Mouse (Mus musculus) gastrocnemius, postnatal 36 days (tissue): ENCODE data around the gene Mthfd2. TPM values are rescaled to one million over a fixed set of nuclear protein-coding genes. Genes with fewer than 3 reads are reported as not detected.

Source experiments
- DNase-seq, 2 experiments: peaks; one replicate each; pipeline ENCODE4 v3.0.0; 2022
- intact Hi-C: fragments of 180-260 bp; cut with DNase I; formaldehyde crosslinking; loops from one replicate; pipeline ENCODE4 v1.15.1; 2025
- total RNA-seq, 2 experiments: library from RNA; stranded (reverse); gene quantifications; 2 replicates each; pipeline ENCODE4 v1.2.3; 2021

Gene Mthfd2
- total RNA-seq, 2 experiments from 2014 or later = 4.3 to 8.2 TPM

GRCm38 (mm10) chr6:83278881-83279280 is 46.8 kb downstream of the Mthfd2 start:
- no peak for DNase-seq
- intact Hi-C loops = loop anchor here (5.0 kb wide), 1 partner anchor 67 kb away; no protein-coding TSS in a partner anchor

- no peak for DNase-seq
- intact Hi-C loops = loop anchor here (5.0 kb wide), 1 partner anchor 65 kb away; no protein-coding TSS in a partner anchor
Measured at GRCm38 (mm10) chr6:83277151-83277550, 48.6 kb downstream of the Mthfd2 start.

GRCm38 (mm10) chr6:83273733-83274132 is 52.0 kb downstream of the Mthfd2 start:
- DNase-seq = no peak
- intact Hi-C loops = no loop called here

GRCm38 (mm10) chr6:83268144-83269010 is 57.3 kb downstream of the Mthfd2 start:
- peak; percentile 79 to 86 for DNase-seq
- intact Hi-C loops = loop anchor here (5.0 kb wide), 1 partner anchor 106 kb away; no protein-coding TSS in a partner anchor

GRCm38 (mm10) chr6:83267616-83268015 is 58.1 kb downstream of the Mthfd2 start:
- no peak for DNase-seq
- intact Hi-C loops = loop anchor here (5.0 kb wide), 1 partner anchor 105 kb away; no protein-coding TSS in a partner anchor

GRCm38 (mm10) chr6:83265653-83266052 is 60.1 kb downstream of the Mthfd2 start:
- intact Hi-C loops = loop anchor here (5.0 kb wide), 1 partner anchor 103 kb away; no protein-coding TSS in a partner anchor
- DNase-seq = no peak

- DNase-seq = no peak
- intact Hi-C loops = loop anchor here (5.0 kb wide), 1 partner anchor 103 kb away; no protein-coding TSS in a partner anchor
Measured at GRCm38 (mm10) chr6:83265253-83265652, 60.5 kb downstream of the Mthfd2 start.

- DNase-seq = no peak
- intact Hi-C loops = no loop called here
Measured at GRCm38 (mm10) chr6:83264516-83264915, 61.2 kb downstream of the Mthfd2 start.

Other genes with a start within 250 kb of the Mthfd2 start
- gene Pcgf1, start 248.0 kb downstream of the Mthfd2 start, total RNA-seq = 1 to 10 TPM; 4.5 to 7.4 TPM
- gene Lbx2, start 239.5 kb downstream of the Mthfd2 start, total RNA-seq = under 1 TPM in 1 of 2 experiments, not detected in 1; 0.56 TPM
- gene Ccdc142, start 224.3 kb downstream of the Mthfd2 start, total RNA-seq = 1 to 10 TPM; 1.2 to 3.1 TPM
- gene Gm42688, start 224.3 kb downstream of the Mthfd2 start, total RNA-seq = 1 to 10 TPM in 1 of 2 experiments, under 1 TPM in 1; 0.69 to 1.0 TPM
- gene Mrpl53, start 216.9 kb downstream of the Mthfd2 start, total RNA-seq = 100 to 1,000 TPM in 1 of 2 experiments, 10 to 100 TPM in 1; 91.0 to 103 TPM
- 1 to 10 TPM; 4.4 to 4.5 TPM for gene Mogs, start 210.4 kb downstream of the Mthfd2 start, total RNA-seq
- 10 to 100 TPM; 35.4 to 35.8 TPM for gene Wbp1, start 204.3 kb downstream of the Mthfd2 start, total RNA-seq
- gene Ino80b, start 200.5 kb downstream of the Mthfd2 start, total RNA-seq = 10 to 100 TPM; 14.3 to 14.5 TPM
- gene Rtkn, start 190.4 kb downstream of the Mthfd2 start, total RNA-seq = 10 to 100 TPM; 11.3 to 13.8 TPM
- 1 to 10 TPM in 1 of 2 experiments, under 1 TPM in 1; 0.92 to 1.3 TPM for gene Wdr54, start 169.5 kb downstream of the Mthfd2 start, total RNA-seq
- gene 1700003E16Rik, start 169.5 kb downstream of the Mthfd2 start, total RNA-seq = under 1 TPM in 1 of 2 experiments, not detected in 1; 0.13 TPM
- 100 to 1,000 TPM; 128 to 135 TPM for gene Dctn1, start 160.0 kb downstream of the Mthfd2 start, total RNA-seq
- gene Slc4a5, start 106.1 kb downstream of the Mthfd2 start, total RNA-seq = not detected
- 1 to 10 TPM; 9.5 to 9.8 TPM for gene Mob1a, start 108 bp upstream of the Mthfd2 start, total RNA-seq
- 100 to 1,000 TPM; 223 to 243 TPM for gene Bola3, start 23.2 kb upstream of the Mthfd2 start, total RNA-seq
- 10 to 100 TPM; 21.1 to 23.7 TPM for gene Tet3, start 133.2 kb upstream of the Mthfd2 start, total RNA-seq
- 10 to 100 TPM; 14.8 to 17.8 TPM for gene Dguok, start 181.1 kb upstream of the Mthfd2 start, total RNA-seq
- gene Actg2, start 210.4 kb upstream of the Mthfd2 start, total RNA-seq = under 1 TPM in 1 of 2 experiments, not detected in 1; 0.39 TPM
- 1 to 10 TPM; 5.5 to 6.5 TPM for gene Stambp, start 246.8 kb upstream of the Mthfd2 start, total RNA-seq